Mouse (Mus musculus) lung, postnatal 0 days (tissue): ENCODE measurements around the gene Tpm4.

Experiments
- CTCF ChIP-seq: IDR thresholded peaks from 2 replicates; pipeline ENCODE4 v1.5.1; 2016; ENCODE audit warnings: antibody characterized with exemption, mild to moderate bottlenecking
- EP300 ChIP-seq: IDR thresholded peaks from 2 replicates; pipeline ENCODE4 v1.6.1; 2016; ENCODE audit warnings: antibody characterized with exemption, mild to moderate bottlenecking, control low read depth

- TF ChIP-seq CTCF, result no peak
- TF ChIP-seq EP300, result no peak
Observed at GRCm38 (mm10) chr8:72133507-72133906, 1.3 kb upstream of the Tpm4 start.
